In genomic region chr9:57257627-57258026, GRCm38 (mm10) we compare ENCODE assay signal across 30 mouse cellular contexts. TPM values are rescaled to one million over a fixed set of nuclear protein-coding genes. Genes with fewer than 3 reads are reported as not detected.
DNase-seq lines count a peak whose midpoint lies in the region; ATAC-seq lines count a peak whose summit lies in the region.
"Had no signal": no experiment of that assay in that cellular context is flagged by ENCODE, and none has a peak within 500 bp of the region (broad histone marks: within the 10 kb centered on the region; RNA-seq: fewer than 3 reads in every experiment).

No protein-coding gene starts in this region.

- no peak for ATAC-seq in megakaryocyte, adult 5-6 weeks (ENCODE audit: poor library complexity, severe bottlenecking)
- no peak for ATAC-seq in intestine, embryonic 16.5 days
- ATAC-seq: forebrain, embryonic 14.5 days; hindbrain, embryonic 16.5 days; inflammation-experienced regulatory T-cells, adult 6 months had no signal

- peaks cover 83% of the 10 kb centered on the region for H3K36me3 ChIP-seq in megakaryocyte, embryonic 14.5 days (replicated peaks; ENCODE audit: low read length)
- H3K36me3 ChIP-seq in intestine, embryonic 16.5 days (ENCODE audit: control insufficient read depth, insufficient read depth, low read length): peaks cover 45% of the 10 kb centered on the region

- DNase-seq in heart, adult 11 months: peak; percentile 84
- no peak for DNase-seq in heart, adult 8-10 months (ENCODE audit: low spot score)
- DNase-seq in testis, postnatal 10 days (ENCODE audit: low spot score): peak; percentile 45
- no peak for DNase-seq in testis, postnatal 14 days (ENCODE audit: low spot score)
- DNase-seq: adrenal gland, postnatal 36 days; cerebellum, adult 11 months; cerebellum, adult 8-10 months; cerebellum, postnatal 14 days; embryo, embryonic 11 days; gastrocnemius, adult 2 months; gastrocnemius, postnatal 25 days; heart, postnatal 14 days had no signal

- H3K27ac ChIP-seq in intestine, embryonic 16.5 days (ENCODE audit: low read length): no peak overlapping the region
- H3K27ac ChIP-seq: embryonic facial prominence, embryonic 15.5 days; forebrain, embryonic 10.5 days; gastrocnemius, adult 2 months; heart, embryonic 10.5 days; hindbrain, embryonic 10.5 days had no signal

- peak overlapping the region; percentile 38 for H3K4me3 ChIP-seq in megakaryocyte, embryonic 14.5 days (replicated peaks)
- H3K4me3 ChIP-seq in intestine, embryonic 16.5 days (ENCODE audit: low read length): no peak overlapping the region
- H3K4me3 ChIP-seq: embryonic facial prominence, embryonic 15.5 days; erythroblast, embryonic 14.5 days; forebrain, embryonic 10.5 days; gastrocnemius, adult 2 months; heart, embryonic 10.5 days; hindbrain, embryonic 10.5 days had no signal

- no peak overlapping the region for H3K9ac ChIP-seq in intestine, embryonic 16.5 days (ENCODE audit: low read depth, low read length)
- H3K9ac ChIP-seq: embryonic facial prominence, embryonic 15.5 days had no signal

- no peaks in the 10 kb centered on the region for H3K9me3 ChIP-seq in megakaryocyte, embryonic 14.5 days
- H3K9me3 ChIP-seq in intestine, embryonic 16.5 days (ENCODE audit: control insufficient read depth, low read length): no peaks in the 10 kb centered on the region
- H3K9me3 ChIP-seq: embryonic facial prominence, embryonic 15.5 days; forebrain, embryonic 10.5 days; heart, embryonic 10.5 days; hindbrain, embryonic 10.5 days had no signal

- no peaks in the 10 kb centered on the region for H3K27me3 ChIP-seq in megakaryocyte, embryonic 14.5 days (replicated peaks)
- H3K27me3 ChIP-seq in intestine, embryonic 16.5 days (replicated peaks; ENCODE audit: control insufficient read depth, insufficient read depth, low read length): no peaks in the 10 kb centered on the region
- H3K27me3 ChIP-seq: CH12.LX; embryonic facial prominence, embryonic 15.5 days had no signal

- no peak overlapping the region for H3K4me2 ChIP-seq in intestine, embryonic 16.5 days (ENCODE audit: low read depth, low read length)
- H3K4me2 ChIP-seq: embryonic facial prominence, embryonic 15.5 days had no signal

- WGBS in intestine, embryonic 16.5 days: 94% methylated on average over 9 of the region's 9 CpGs

- peaks cover 86% of the 10 kb centered on the region for H3K4me1 ChIP-seq in megakaryocyte, embryonic 14.5 days
- H3K4me1 ChIP-seq in intestine, embryonic 16.5 days (ENCODE audit: control insufficient read depth, insufficient read depth, low read length): peaks cover 23% of the 10 kb centered on the region

RNA-seq across cellular contexts. Expression of gene 1700017B05Rik, which starts 4.8 kb away (rescaled TPM):
- 10 to 100 TPM in 2 of 4 experiments, 1 to 10 TPM in 2; 7.9 to 10.7 (median 9.4) TPM for total RNA-seq in heart, adult 8-10 months (2022)
- polyA plus RNA-seq in megakaryocyte, embryonic 14.5 days (2012; ENCODE audit: insufficient read depth, low replicate concordance): 78.6 and 106 TPM in 2 replicates
- 15.6 and 17.9 TPM in 2 replicates for total RNA-seq in megakaryocyte, adult 5-6 weeks (2015)
- 8.4 and 15.1 TPM in 2 replicates for total RNA-seq in megakaryocyte, adult 5-6 weeks (2017)
- 23.8 and 25.5 TPM in 2 replicates for polyA plus RNA-seq in intestine, embryonic 16.5 days (2015; fragmentation: Nextera tagmentation; extraction: Ambion mirVana)

RNA-seq across cellular contexts. Expression of gene Trcg1, which starts 21.3 kb away (rescaled TPM):
- not detected for total RNA-seq in heart, adult 8-10 months (2022)
- not detected in 2 replicates for polyA plus RNA-seq in megakaryocyte, embryonic 14.5 days (2012; ENCODE audit: insufficient read depth, low replicate concordance)
- total RNA-seq in megakaryocyte, adult 5-6 weeks (2015): not detected in 2 replicates
- total RNA-seq in megakaryocyte, adult 5-6 weeks (2017): not detected in 2 replicates
- polyA plus RNA-seq in intestine, embryonic 16.5 days (2015; fragmentation: Nextera tagmentation; extraction: Ambion mirVana): not detected in 2 replicates
- total RNA-seq: adrenal gland, postnatal 36 days; CH12.LX; common myeloid progenitor, adult 5-6 weeks; gastrocnemius, adult 2 months; gastrocnemius, postnatal 25 days; granulocyte monocyte progenitor cell, adult 5-6 weeks; heart, postnatal 14 days; MEL had no signal
- polyA plus RNA-seq: brain, embryonic 14.5 days; embryonic facial prominence, embryonic 11.5 days; embryonic facial prominence, embryonic 15.5 days; erythroblast, embryonic 14.5 days; forebrain, embryonic 14.5 days; heart, embryonic 10.5 days; heart, embryonic 14.5 days; hindbrain, embryonic 10.5 days; inflammation-experienced regulatory T-cells, adult 6 months had no signal

Comparison
In these comparisons a context has a peak if more than half of its experiments do, and no peak if none do; other contexts are left out.
1. DNase-seq: peak in heart, adult 11 months (single experiment) and testis, postnatal 10 days (single experiment); none in heart, adult 8-10 months (single experiment) and testis, postnatal 14 days (single experiment).